Mouse (Mus musculus) liver, adult 2 months (tissue): ENCODE data around the gene Mis12.

ENCODE experiments used
- CTCF ChIP-seq: fragments of 200-500 bp; IDR thresholded peaks from 2 replicates; pipeline ENCODE4 v1.5.1; 2011; ENCODE audit warnings: low read depth, low read length, control low read depth
- POLR2A ChIP-seq: fragments of 200-500 bp; IDR thresholded peaks from 2 replicates; pipeline ENCODE4 v1.6.1; 2011; ENCODE audit warnings: low read length, control low read depth; ENCODE audit not compliant: insufficient read depth; ENCODE audit errors: extremely low read depth

GRCm38 (mm10) chr11:70973947-70974346 lies 45.5 kb upstream of the Mis12 start:
- no peak for TF ChIP-seq POLR2A
- no peak for TF ChIP-seq CTCF
